Mouse (Mus musculus) midbrain, embryonic 12.5 days (tissue): ENCODE results near the gene Smg6. TPM values are rescaled to one million over a fixed set of nuclear protein-coding genes. Genes with fewer than 3 reads are reported as not detected.

Experiments used
- ATAC-seq: fragments of 200-750 bp; cut with Nextera tagmentation; 2 replicates; pipeline ENCODE4 v1.8.0; 2017; ENCODE audit warnings: low read depth, moderate TSS enrichment, moderate library complexity; ENCODE audit not compliant: low FRiP score
- H3K27ac ChIP-seq: fragments of 300-500 bp; sonication (generic); replicated peaks from 2 replicates; pipeline ENCODE4 v1.5.1; 2016; ENCODE audit warnings: mild to moderate bottlenecking
- H3K27me3 ChIP-seq: fragments of 300-500 bp; sonication (generic); 2 replicates; pipeline ENCODE4 v1.6.1; 2016; ENCODE audit warnings: mild to moderate bottlenecking
- H3K36me3 ChIP-seq: fragments of 300-500 bp; sonication (generic); 2 replicates; pipeline ENCODE4 v1.6.1; 2016
- H3K4me1 ChIP-seq: fragments of 300-500 bp; sonication (generic); 2 replicates; pipeline ENCODE4 v1.6.1; 2016
- H3K4me2 ChIP-seq: fragments of 300-500 bp; sonication (generic); replicated peaks from 2 replicates; pipeline ENCODE4 v1.6.1; 2016; ENCODE audit warnings: mild to moderate bottlenecking, moderate library complexity
- H3K4me3 ChIP-seq: fragments of 300-500 bp; sonication (generic); 2 replicates; pipeline ENCODE4 v1.5.1; 2016; ENCODE audit warnings: mild to moderate bottlenecking
- H3K9ac ChIP-seq: fragments of 300-500 bp; sonication (generic); replicated peaks from 2 replicates; pipeline ENCODE4 v1.6.1; 2016; ENCODE audit warnings: mild to moderate bottlenecking, moderate library complexity
- H3K9me3 ChIP-seq: fragments of 300-500 bp; sonication (generic); 2 replicates; pipeline ENCODE4 v1.6.1; 2016; ENCODE audit warnings: mild to moderate bottlenecking
- WGBS: fragments of 180-500 bp; shearing (Covaris S2); methylation state at CpG from one replicate; pipeline ENCODE4 v1.1.7; 2016; 5-methylcytosine and 5-hydroxymethylcytosine counted together
- polyA plus RNA-seq: library from polyadenylated mRNA; unstranded; fragments of >200 nt; fragmentation: Nextera tagmentation; extraction: Ambion mirVana; gene quantifications from 2 replicates; pipeline ENCODE4 v1.2.1, GENCODE M21; 2016

The Smg6 gene
- polyA plus RNA-seq, 1 experiment from 2014 or later: 22.6 TPM

GRCm38 (mm10) chr11:75033581-75034067, 108.0 kb downstream of the Smg6 start:
- no peaks in the 10 kb centered on the region for H3K9me3 ChIP-seq
- no peaks in the 10 kb centered on the region for H3K27me3 ChIP-seq
- WGBS: 90% methylated on average over 5 of the region's 5 CpGs
- no peak overlapping the region for H3K4me2 ChIP-seq
- H3K36me3 ChIP-seq: peaks cover 7% of the 10 kb centered on the region
- no peak overlapping the region for H3K9ac ChIP-seq
- H3K4me1 ChIP-seq: peaks cover 9% of the 10 kb centered on the region; the same call in 1 of the 2 replicates
- no peak overlapping the region for H3K4me3 ChIP-seq
- no peak for ATAC-seq
- H3K27ac ChIP-seq: no peak overlapping the region

DNA sequence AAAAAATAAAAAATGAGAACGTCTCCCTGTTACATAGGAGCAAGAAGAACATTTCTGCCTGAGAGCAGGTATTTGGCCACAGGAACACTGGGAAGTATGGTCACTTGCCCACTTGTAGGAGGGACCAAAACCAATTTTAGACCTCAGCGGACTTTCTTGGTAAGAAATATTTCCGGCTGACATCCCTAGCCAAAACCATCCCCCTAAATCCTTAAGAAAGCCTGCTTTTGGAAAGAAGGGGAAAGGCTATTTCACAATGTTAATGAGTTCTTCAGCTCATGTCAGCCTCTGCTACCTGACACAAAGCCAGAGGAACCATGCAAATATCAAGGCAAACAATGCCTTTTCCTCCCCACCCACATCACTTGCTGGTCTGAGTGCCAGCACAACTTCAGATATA, 108.5 kb downstream of the Smg6 start:
- no peaks in the 10 kb centered on the region for H3K27me3 ChIP-seq
- 91% methylated on average over 3 of the region's 3 CpGs for WGBS
- peaks cover 12% of the 10 kb centered on the region for H3K36me3 ChIP-seq

DNA sequence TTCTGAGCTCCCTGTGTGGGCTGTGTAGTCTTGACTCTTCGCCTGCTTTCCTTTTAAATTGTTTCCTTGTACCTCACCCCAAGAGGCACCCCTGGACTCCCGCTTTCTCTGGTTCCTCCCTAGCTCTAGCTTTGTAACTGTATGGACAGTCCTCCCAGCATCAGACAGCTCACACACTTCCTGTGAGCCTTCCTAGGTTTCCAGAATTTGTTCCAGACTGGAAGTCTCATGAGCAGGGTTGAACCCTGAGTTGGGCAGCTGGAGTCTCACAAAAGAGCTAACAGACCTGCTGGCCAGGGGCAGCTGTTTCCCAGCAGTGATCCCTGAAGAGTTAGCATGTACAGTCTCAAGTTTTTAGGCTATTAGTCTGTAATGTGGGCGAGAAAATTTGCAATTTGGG, 118.7 kb downstream of the Smg6 start:
- Histone ChIP-seq H3K27ac (no peak overlapping the region), H3K36me3 (peaks cover 48% of the 10 kb centered on the region), H3K9ac (no peak overlapping the region), H3K4me3 (no peak overlapping the region), H3K9me3 (no peaks in the 10 kb centered on the region), H3K4me2 (no peak overlapping the region), H3K27me3 (no peaks in the 10 kb centered on the region), H3K4me1 (no peaks in the 10 kb centered on the region)
- ATAC-seq: no peak
- 94% methylated on average over 3 of the region's 3 CpGs for WGBS

More for the DNA sequence above, 108.5 kb downstream of the Smg6 start:
- no peaks in the 10 kb centered on the region for H3K9me3 ChIP-seq
- no peak overlapping the region for H3K9ac ChIP-seq
- no peak overlapping the region for H3K4me2 ChIP-seq
- peaks cover 9% of the 10 kb centered on the region; the same call in 1 of the 2 replicates for H3K4me1 ChIP-seq
- no peak overlapping the region for H3K4me3 ChIP-seq
- H3K27ac ChIP-seq: no peak overlapping the region
- no peak for ATAC-seq

DNA sequence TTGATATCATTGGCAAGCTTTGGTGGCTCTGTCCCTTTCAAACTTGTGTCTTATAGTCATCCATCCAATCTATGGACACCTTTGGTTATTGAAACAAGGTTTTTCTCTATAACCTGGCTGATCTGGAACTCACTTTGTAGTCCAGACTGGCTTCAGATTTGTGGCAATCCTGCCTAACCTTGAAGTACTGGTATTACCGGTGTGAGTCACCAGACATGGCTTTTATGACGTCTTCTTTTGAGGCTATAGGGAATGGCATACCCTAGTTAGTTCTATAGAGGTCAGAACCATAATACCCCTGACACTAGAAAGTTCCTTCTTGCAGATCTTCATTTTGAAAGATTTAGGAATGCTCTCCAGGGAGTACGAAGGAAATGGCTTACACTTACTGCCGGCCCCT, 120.2 kb downstream of the Smg6 start:
- H3K4me1 ChIP-seq: no peaks in the 10 kb centered on the region
- H3K27me3 ChIP-seq: no peaks in the 10 kb centered on the region
- H3K4me3 ChIP-seq: no peak overlapping the region
- peaks cover 48% of the 10 kb centered on the region for H3K36me3 ChIP-seq
- no peak overlapping the region for H3K27ac ChIP-seq
- 98% methylated on average over 4 of the region's 4 CpGs for WGBS
- no peaks in the 10 kb centered on the region for H3K9me3 ChIP-seq
- ATAC-seq: no peak
- H3K9ac ChIP-seq: no peak overlapping the region
- H3K4me2 ChIP-seq: no peak overlapping the region

DNA sequence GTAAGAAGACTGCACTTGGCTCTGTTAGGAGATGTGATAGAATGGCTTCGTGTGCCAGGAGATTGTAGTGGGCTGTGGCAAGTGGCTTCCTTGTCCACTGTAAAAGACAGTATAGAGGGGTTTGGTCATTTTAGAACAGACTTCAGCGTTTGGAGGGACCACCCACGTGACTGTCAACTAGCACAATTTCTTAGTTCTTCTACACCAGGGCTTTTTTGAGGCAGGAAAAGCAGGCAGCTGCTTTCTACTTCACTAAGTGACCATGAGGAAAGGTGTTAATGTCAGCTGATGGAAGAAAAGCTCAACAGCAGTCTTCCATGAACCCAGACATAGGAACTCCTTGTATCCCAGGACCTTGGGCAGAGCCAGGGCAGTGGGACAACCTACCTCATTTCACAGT, 121.0 kb downstream of the Smg6 start:
- no peak overlapping the region for H3K4me2 ChIP-seq
- no peaks in the 10 kb centered on the region for H3K27me3 ChIP-seq
- no peak overlapping the region for H3K27ac ChIP-seq
- H3K9ac ChIP-seq: no peak overlapping the region
- no peaks in the 10 kb centered on the region for H3K4me1 ChIP-seq
- H3K4me3 ChIP-seq: no peak overlapping the region
- peaks cover 51% of the 10 kb centered on the region for H3K36me3 ChIP-seq
- WGBS: 91% methylated on average over 3 of the region's 3 CpGs
- H3K9me3 ChIP-seq: no peaks in the 10 kb centered on the region
- ATAC-seq: no peak

- Histone ChIP-seq H3K9me3 (no peaks in the 10 kb centered on the region), H3K27me3 (no peaks in the 10 kb centered on the region), H3K4me3 (no peak overlapping the region), H3K4me1 (no peaks in the 10 kb centered on the region), H3K4me2 (no peak overlapping the region), H3K9ac (no peak overlapping the region), H3K36me3 (peaks cover 51% of the 10 kb centered on the region), H3K27ac (no peak overlapping the region)
- ATAC-seq: no peak
- 90% methylated on average over 6 of the region's 6 CpGs for WGBS
These were observed 121.4 kb downstream of the Smg6 start for GRCm38 (mm10) chr11:75047066-75047465.

- H3K9ac ChIP-seq: no peak overlapping the region
- no peak overlapping the region for H3K4me2 ChIP-seq
- WGBS: 86% methylated on average over 7 of the region's 7 CpGs
- H3K4me3 ChIP-seq: no peak overlapping the region
- no peaks in the 10 kb centered on the region for H3K27me3 ChIP-seq
- H3K9me3 ChIP-seq: no peaks in the 10 kb centered on the region
- H3K27ac ChIP-seq: no peak overlapping the region
- no peaks in the 10 kb centered on the region for H3K4me1 ChIP-seq
- ATAC-seq: no peak
- peaks cover 47% of the 10 kb centered on the region for H3K36me3 ChIP-seq
These were observed 122.2 kb downstream of the Smg6 start for GRCm38 (mm10) chr11:75047736-75048407.

GRCm38 (mm10) chr11:75049146-75049545, 123.5 kb downstream of the Smg6 start:
- H3K4me2 ChIP-seq: no peak overlapping the region
- H3K4me1 ChIP-seq: no peaks in the 10 kb centered on the region
- WGBS: 73% methylated on average over 2 of the region's 2 CpGs
- no peak overlapping the region for H3K27ac ChIP-seq
- peaks cover 46% of the 10 kb centered on the region for H3K36me3 ChIP-seq
- no peak overlapping the region for H3K4me3 ChIP-seq
- H3K27me3 ChIP-seq: no peaks in the 10 kb centered on the region
- no peak for ATAC-seq
- no peaks in the 10 kb centered on the region for H3K9me3 ChIP-seq
- no peak overlapping the region for H3K9ac ChIP-seq

GRCm38 (mm10) chr11:75049807-75050206, 124.2 kb downstream of the Smg6 start:
- 76% methylated on average over 2 of the region's 2 CpGs for WGBS
- no peak overlapping the region for H3K27ac ChIP-seq
- no peaks in the 10 kb centered on the region for H3K9me3 ChIP-seq
- peaks cover 44% of the 10 kb centered on the region for H3K36me3 ChIP-seq
- no peak for ATAC-seq
- H3K27me3 ChIP-seq: no peaks in the 10 kb centered on the region
- H3K4me1 ChIP-seq: no peaks in the 10 kb centered on the region
- H3K4me2 ChIP-seq: no peak overlapping the region
- no peak overlapping the region for H3K4me3 ChIP-seq
- H3K9ac ChIP-seq: no peak overlapping the region

DNA sequence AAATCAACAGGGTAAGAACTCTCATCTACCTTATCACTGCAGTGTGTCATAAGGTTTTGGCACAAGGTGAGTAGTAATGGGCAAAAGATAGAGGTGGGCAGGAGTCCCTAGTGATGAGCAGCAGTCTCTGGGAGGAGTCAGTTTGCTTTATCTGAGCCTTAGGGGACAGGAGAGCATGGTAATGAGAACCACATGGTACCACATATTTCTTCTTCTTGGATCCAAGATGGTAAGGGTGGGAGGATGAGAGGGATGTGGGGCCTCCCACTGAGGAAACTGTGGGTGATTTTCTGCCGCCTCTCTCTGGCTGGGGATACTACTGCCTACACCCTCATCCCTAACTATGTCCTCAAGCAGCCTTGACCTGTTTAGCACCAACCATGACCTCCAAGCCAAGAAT, 125.6 kb downstream of the Smg6 start:
- no peak for ATAC-seq
- Histone ChIP-seq H3K9me3 (no peaks in the 10 kb centered on the region), H3K27me3 (no peaks in the 10 kb centered on the region), H3K36me3 (peaks cover 42% of the 10 kb centered on the region), H3K27ac (no peak overlapping the region), H3K4me2 (no peak overlapping the region), H3K4me3 (no peak overlapping the region), H3K9ac (no peak overlapping the region), H3K4me1 (no peaks in the 10 kb centered on the region)
- 78% methylated on average over 1 of the region's 1 CpGs for WGBS

GRCm38 (mm10) chr11:75051712-75052550, 126.3 kb downstream of the Smg6 start:
- H3K4me3 ChIP-seq: no peak overlapping the region
- no peaks in the 10 kb centered on the region for H3K27me3 ChIP-seq
- no peaks in the 10 kb centered on the region for H3K4me1 ChIP-seq
- no peak overlapping the region for H3K9ac ChIP-seq
- H3K4me2 ChIP-seq: no peak overlapping the region
- H3K27ac ChIP-seq: no peak overlapping the region
- peaks cover 37% of the 10 kb centered on the region for H3K36me3 ChIP-seq
- H3K9me3 ChIP-seq: no peaks in the 10 kb centered on the region
- WGBS: 77% methylated on average over 13 of the region's 13 CpGs
- ATAC-seq: no peak

GRCm38 (mm10) chr11:75053020-75053419, 127.4 kb downstream of the Smg6 start:
- no peaks in the 10 kb centered on the region for H3K9me3 ChIP-seq
- ATAC-seq: no peak
- H3K4me1 ChIP-seq: no peaks in the 10 kb centered on the region
- no peaks in the 10 kb centered on the region for H3K27me3 ChIP-seq
- no peak overlapping the region for H3K4me3 ChIP-seq
- no peak overlapping the region for H3K9ac ChIP-seq
- H3K27ac ChIP-seq: no peak overlapping the region
- H3K4me2 ChIP-seq: no peak overlapping the region
- 94% methylated on average over 2 of the region's 2 CpGs for WGBS
- peaks cover 33% of the 10 kb centered on the region for H3K36me3 ChIP-seq
